33 mouse cellular contexts compared by ENCODE assay signal in genomic region chr12:27187480-27187879, GRCm38 (mm10).
DNase-seq lines count a peak whose midpoint lies in the region; ATAC-seq and TF ChIP-seq lines count a peak whose summit lies in the region.
"Had no signal": no experiment of that assay in that cellular context is flagged by ENCODE, and none has a peak within 500 bp of the region (broad histone marks: within the 10 kb centered on the region; RNA-seq: fewer than 3 reads in every experiment).

No protein-coding gene starts in this region.

- H3K4me1 ChIP-seq in embryonic facial prominence, embryonic 10.5 days, result peaks cover 51% of the 10 kb centered on the region
- H3K4me1 ChIP-seq in embryonic facial prominence, embryonic 12.5 days, result peaks cover 36% of the 10 kb centered on the region
- H3K4me1 ChIP-seq in limb, embryonic 14.5 days (ENCODE audit: control insufficient read depth, insufficient read depth, low read length), result peaks cover 46% of the 10 kb centered on the region

- no peak overlapping the region for H3K4me3 ChIP-seq in embryonic facial prominence, embryonic 10.5 days
- H3K4me3 ChIP-seq in embryonic facial prominence, embryonic 12.5 days, result no peak overlapping the region
- H3K4me3 ChIP-seq in limb, embryonic 14.5 days (replicated peaks; ENCODE audit: low read length), result no peak overlapping the region
- H3K4me3 ChIP-seq: heart, adult 2 months; heart, embryonic 12.5 days; hindbrain, embryonic 13.5 days; midbrain, embryonic 10.5 days; neural tube, embryonic 13.5 days had no signal

- peak; percentile 59 for DNase-seq in embryonic facial prominence, embryonic 10.5 days (ENCODE audit: low spot score)
- DNase-seq in hindlimb bud, embryonic 11.5 days (ENCODE audit: extremely low spot score, low read depth, low spot score), result peak; percentile 82
- peak; percentile 81 for DNase-seq in limb, embryonic 14.5 days (ENCODE audit: low spot score)
- no peak for DNase-seq in thymus, postnatal 25 days
- no peak for DNase-seq in heart, adult 18-20 months
- DNase-seq: adrenal gland, adult 8-10 months; B cell, adult 2 months; cerebellum, adult 8-10 months; cerebellum, postnatal 25 days; gastrocnemius, postnatal 36 days; heart, adult 2 months; heart, postnatal 4 days; kidney, adult 9 months; kidney, postnatal 10 days; layer of hippocampus, postnatal 36 days; left cerebral cortex, postnatal 4 days; lung, adult 2 months; lung, postnatal 10 days; retina, postnatal 1 day; right cerebral cortex, postnatal 25 days; spleen, adult 18-20 months; thymus, adult 18-20 months; thymus, postnatal 36 days had no signal

- no peaks in the 10 kb centered on the region for H3K9me3 ChIP-seq in embryonic facial prominence, embryonic 10.5 days
- H3K9me3 ChIP-seq in embryonic facial prominence, embryonic 12.5 days, result no peaks in the 10 kb centered on the region
- H3K9me3 ChIP-seq in limb, embryonic 14.5 days (ENCODE audit: control insufficient read depth, low read length), result no peaks in the 10 kb centered on the region
- H3K9me3 ChIP-seq: heart, embryonic 12.5 days; hindbrain, embryonic 13.5 days; midbrain, embryonic 10.5 days; neural tube, embryonic 13.5 days had no signal

- H3K27me3 ChIP-seq in embryonic facial prominence, embryonic 10.5 days (replicated peaks; ENCODE audit: low read depth, poor library complexity, severe bottlenecking), result no peaks in the 10 kb centered on the region
- no peaks in the 10 kb centered on the region for H3K27me3 ChIP-seq in embryonic facial prominence, embryonic 12.5 days
- no peaks in the 10 kb centered on the region for H3K27me3 ChIP-seq in limb, embryonic 14.5 days (ENCODE audit: control insufficient read depth, insufficient read depth, low read length)
- H3K27me3 ChIP-seq: heart, embryonic 12.5 days; hindbrain, embryonic 13.5 days; neural tube, embryonic 13.5 days had no signal

- no peak overlapping the region for H3K9ac ChIP-seq in embryonic facial prominence, embryonic 12.5 days
- no peak overlapping the region for H3K9ac ChIP-seq in limb, embryonic 14.5 days (ENCODE audit: low read depth, low read length, severe bottlenecking)
- H3K9ac ChIP-seq: heart, embryonic 12.5 days; hindbrain, embryonic 13.5 days; liver, embryonic 14.5 days; neural tube, embryonic 13.5 days had no signal

- 33% methylated on average over 3 of the region's 3 CpGs for WGBS in embryonic facial prominence, embryonic 10.5 days
- 20% methylated on average over 3 of the region's 3 CpGs for WGBS in embryonic facial prominence, embryonic 12.5 days
- 11% methylated on average over 3 of the region's 3 CpGs for WGBS in limb, embryonic 14.5 days

- ATAC-seq in embryonic facial prominence, embryonic 12.5 days (ENCODE audit: insufficient number of reproducible peaks, insufficient read depth, low FRiP score, low TSS enrichment), result peak; percentile 88
- ATAC-seq in limb, embryonic 14.5 days (ENCODE audit: low FRiP score, low read depth), result peak; percentile 86
- ATAC-seq in monocyte, adult 5-6 weeks (replicated peaks; ENCODE audit: insufficient number of reproducible peaks, low FRiP score, low TSS enrichment, poor library complexity, severe bottlenecking), result no peak
- ATAC-seq: forebrain, embryonic 14.5 days; intestine, postnatal 0 days had no signal

- H3K27ac ChIP-seq in embryonic facial prominence, embryonic 10.5 days (replicated peaks), result peak overlapping the region; percentile 75
- peak overlapping the region; percentile 79 for H3K27ac ChIP-seq in embryonic facial prominence, embryonic 12.5 days
- peak overlapping the region; percentile 59 for H3K27ac ChIP-seq in limb, embryonic 14.5 days (replicated peaks; ENCODE audit: low read depth, low read length)
- H3K27ac ChIP-seq: heart, adult 2 months; hindbrain, embryonic 13.5 days; liver, embryonic 14.5 days; macrophage; midbrain, embryonic 10.5 days; neural tube, embryonic 13.5 days had no signal

- TF ChIP-seq POLR2A in limb, embryonic 14.5 days (IDR thresholded peaks at IDR 0.05; ENCODE audit: borderline replicate concordance, extremely low read depth, insufficient read depth, insufficient read length), result no peak

- peak overlapping the region; percentile 7; the same call in 1 of the 2 replicates for H3K4me2 ChIP-seq in embryonic facial prominence, embryonic 12.5 days (replicated peaks)
- peak overlapping the region; percentile 26 for H3K4me2 ChIP-seq in limb, embryonic 14.5 days (replicated peaks; ENCODE audit: low read depth, low read length, severe bottlenecking)
- H3K4me2 ChIP-seq: heart, embryonic 12.5 days; hindbrain, embryonic 13.5 days; neural tube, embryonic 13.5 days had no signal

- H3K36me3 ChIP-seq in embryonic facial prominence, embryonic 10.5 days (replicated peaks), result no peaks in the 10 kb centered on the region
- H3K36me3 ChIP-seq in embryonic facial prominence, embryonic 12.5 days, result no peaks in the 10 kb centered on the region
- H3K36me3 ChIP-seq in limb, embryonic 14.5 days (ENCODE audit: control insufficient read depth, insufficient read depth, low read length), result no peaks in the 10 kb centered on the region
- H3K36me3 ChIP-seq: heart, embryonic 12.5 days; hindbrain, embryonic 13.5 days; midbrain, embryonic 10.5 days; neural tube, embryonic 13.5 days had no signal

Comparison
In these comparisons a context has a peak if more than half of its experiments do, and no peak if none do; other contexts are left out.
1. DNase-seq: peak in embryonic facial prominence, embryonic 10.5 days (single experiment), hindlimb bud, embryonic 11.5 days (single experiment) and limb, embryonic 14.5 days (single experiment); none in thymus, postnatal 25 days (single experiment) and heart, adult 18-20 months (0 of 2).
2. Peak in every context shown above with its lines, with median percentiles within 50 percentile points of each other: H3K27ac ChIP-seq.